ENCODE assay signal across 8 mouse cellular contexts in the genomic region with DNA sequence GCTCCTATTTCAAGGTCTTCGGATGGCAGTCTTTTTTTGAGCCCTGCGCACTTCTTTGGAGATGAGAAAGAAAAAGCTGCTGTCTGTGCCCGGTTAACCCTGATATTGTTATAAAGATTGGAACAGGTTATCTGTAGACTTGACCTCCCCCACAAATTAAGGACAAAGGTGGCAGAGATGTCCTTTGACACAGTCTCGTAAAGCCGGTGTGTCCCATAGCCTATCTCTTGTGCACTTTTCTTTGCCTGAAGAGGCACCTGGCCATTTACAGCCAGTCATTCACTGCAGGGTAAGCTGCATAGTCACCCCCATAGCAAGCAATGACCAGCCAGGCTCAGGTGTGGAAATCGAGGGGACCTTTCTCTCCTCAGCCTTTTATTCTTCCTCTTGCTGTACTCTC. TPM values are rescaled to one million over a fixed set of nuclear protein-coding genes. Genes with fewer than 3 reads are reported as not detected.
A peak's percentile ranks its signal among the peaks of the same experiment; 100 is the strongest.
DNase-seq lines count a peak whose midpoint lies in the region; ATAC-seq and TF ChIP-seq lines count a peak whose summit lies in the region.

No protein-coding gene starts in this region.

- H3K27ac ChIP-seq in spleen, adult 2 months (ENCODE audit: insufficient read depth, low read length): no peak overlapping the region
- no peak overlapping the region for H3K27ac ChIP-seq in forebrain, embryonic 16.5 days (ENCODE audit: low read length)
- H3K27ac ChIP-seq in limb, embryonic 15.5 days: no peak overlapping the region
- no peak overlapping the region for H3K27ac ChIP-seq in stomach, embryonic 15.5 days

- peak overlapping the region; percentile 63 for H3K9ac ChIP-seq in forebrain, embryonic 16.5 days (replicated peaks; ENCODE audit: low read depth, low read length)
- peak overlapping the region; percentile 62 for H3K9ac ChIP-seq in limb, embryonic 15.5 days
- no peak overlapping the region for H3K9ac ChIP-seq in stomach, embryonic 15.5 days

- TF ChIP-seq POLR2A in spleen, adult 2 months (IDR thresholded peaks at IDR 0.05; ENCODE audit: low read depth, low read length): no peak

- no peak for TF ChIP-seq CTCF in spleen, adult 2 months (IDR thresholded peaks at IDR 0.05; ENCODE audit: extremely low read depth, insufficient read depth, insufficient read length, insufficient replicate concordance)

- H3K9me3 ChIP-seq in forebrain, embryonic 16.5 days (ENCODE audit: control insufficient read depth, low read length): no peaks in the 10 kb centered on the region
- H3K9me3 ChIP-seq in limb, embryonic 15.5 days: no peaks in the 10 kb centered on the region
- H3K9me3 ChIP-seq in stomach, embryonic 15.5 days: no peaks in the 10 kb centered on the region

- peak overlapping the region; percentile 67 for H3K4me2 ChIP-seq in forebrain, embryonic 16.5 days (ENCODE audit: low read length)
- H3K4me2 ChIP-seq in limb, embryonic 15.5 days: peak overlapping the region; percentile 75
- H3K4me2 ChIP-seq in stomach, embryonic 15.5 days: peak overlapping the region; percentile 80

- peaks cover 3% of the 10 kb centered on the region; the same call in 1 of the 2 replicates for H3K4me1 ChIP-seq in spleen, adult 2 months (ENCODE audit: control insufficient read depth, insufficient read depth, insufficient read length)
- peaks cover 8% of the 10 kb centered on the region; the same call in 1 of the 2 replicates for H3K4me1 ChIP-seq in forebrain, embryonic 16.5 days (replicated peaks; ENCODE audit: control insufficient read depth, insufficient read depth, low read length)
- peaks cover 11% of the 10 kb centered on the region for H3K4me1 ChIP-seq in limb, embryonic 15.5 days
- 0 out of 2 replicates have a peak, but pooled peaks cover 4% of the 10 kb centered on the region for H3K4me1 ChIP-seq in stomach, embryonic 15.5 days

- H3K27me3 ChIP-seq in spleen, adult 2 months (ENCODE audit: control insufficient read depth, insufficient read depth, low read length): no peaks in the 10 kb centered on the region
- no peaks in the 10 kb centered on the region for H3K27me3 ChIP-seq in forebrain, embryonic 16.5 days (replicated peaks; ENCODE audit: control insufficient read depth, insufficient read depth, low read length)
- no peaks in the 10 kb centered on the region for H3K27me3 ChIP-seq in limb, embryonic 15.5 days
- no peaks in the 10 kb centered on the region for H3K27me3 ChIP-seq in stomach, embryonic 15.5 days (replicated peaks)

- no peak for DNase-seq in spleen, adult 2 months (ENCODE audit: low read depth in 1 of 2, low spot score in 2 of 2)
- no peak for DNase-seq in spleen, postnatal 10 days (ENCODE audit: low spot score in 2 of 2)
- no peak for DNase-seq in cerebellum, adult 9-10 months
- no peak for DNase-seq in ovary, postnatal 36 days (ENCODE audit: low spot score)
- no peak for DNase-seq in layer of hippocampus, postnatal 25 days (ENCODE audit: extremely low spot score in 1 of 2, low spot score in 1 of 2)

- no peak for ATAC-seq in forebrain, embryonic 16.5 days
- no peak for ATAC-seq in limb, embryonic 15.5 days (ENCODE audit: insufficient number of reproducible peaks, low FRiP score, low TSS enrichment, low read depth)
- no peak for ATAC-seq in stomach, embryonic 15.5 days (ENCODE audit: insufficient read depth, low FRiP score, low read depth)

- 37% methylated on average over 6 of the region's 6 CpGs for WGBS in spleen, adult 2 months
- WGBS in forebrain, embryonic 16.5 days: 41% methylated on average over 6 of the region's 6 CpGs
- WGBS in limb, embryonic 15.5 days: 43% methylated on average over 6 of the region's 6 CpGs
- 25% methylated on average over 6 of the region's 6 CpGs for WGBS in stomach, embryonic 15.5 days

- no peaks in the 10 kb centered on the region for H3K36me3 ChIP-seq in spleen, adult 2 months (ENCODE audit: control insufficient read depth, insufficient read depth, low read length)
- no peaks in the 10 kb centered on the region for H3K36me3 ChIP-seq in forebrain, embryonic 16.5 days (ENCODE audit: control insufficient read depth, insufficient read depth)
- no peaks in the 10 kb centered on the region for H3K36me3 ChIP-seq in limb, embryonic 15.5 days
- no peaks in the 10 kb centered on the region for H3K36me3 ChIP-seq in stomach, embryonic 15.5 days

- H3K4me3 ChIP-seq in spleen, adult 2 months (ENCODE audit: extremely low read depth, insufficient read depth, insufficient read length): peak overlapping the region; percentile 78; the same call in 1 of the 2 replicates
- peak overlapping the region; percentile 71 for H3K4me3 ChIP-seq in forebrain, embryonic 16.5 days (replicated peaks; ENCODE audit: low read length)
- peak overlapping the region; percentile 65 for H3K4me3 ChIP-seq in limb, embryonic 15.5 days
- H3K4me3 ChIP-seq in stomach, embryonic 15.5 days (replicated peaks): peak overlapping the region; percentile 69

RNA-seq across cellular contexts. Expression of a gene that starts 0.8 kb away (rescaled TPM):
- polyA plus RNA-seq in spleen, adult 2 months (2012; rRNA removed): 8.4 and 10.7 TPM in 2 replicates
- 46.3 and 47.8 TPM in 2 replicates for polyA plus RNA-seq in forebrain, embryonic 16.5 days (2015; fragmentation: Nextera tagmentation; extraction: Ambion mirVana)
- 37.1 and 38.3 TPM in 2 replicates for polyA plus RNA-seq in limb, embryonic 15.5 days (2015; fragmentation: Nextera tagmentation; extraction: Ambion mirVana)
- 40.5 and 51.1 TPM in 2 replicates for polyA plus RNA-seq in stomach, embryonic 15.5 days (2015; fragmentation: Nextera tagmentation; extraction: Ambion mirVana)
- total RNA-seq in layer of hippocampus, postnatal 25 days (2021): 10 to 100 TPM; 18.2 to 18.4 TPM

RNA-seq across cellular contexts. Expression of a gene that starts 13.5 kb away (rescaled TPM):
- 28.4 and 28.8 TPM in 2 replicates for polyA plus RNA-seq in spleen, adult 2 months (2012; rRNA removed)
- polyA plus RNA-seq in forebrain, embryonic 16.5 days (2015; fragmentation: Nextera tagmentation; extraction: Ambion mirVana): 59.9 and 61.8 TPM in 2 replicates
- polyA plus RNA-seq in limb, embryonic 15.5 days (2015; fragmentation: Nextera tagmentation; extraction: Ambion mirVana): 43.8 and 44.4 TPM in 2 replicates
- polyA plus RNA-seq in stomach, embryonic 15.5 days (2015; fragmentation: Nextera tagmentation; extraction: Ambion mirVana): 42.0 and 43.5 TPM in 2 replicates
- total RNA-seq in layer of hippocampus, postnatal 25 days (2021): 10 to 100 TPM; 49.3 to 53.9 TPM

RNA-seq across cellular contexts. Expression of a gene that starts 26.5 kb away (rescaled TPM):
- polyA plus RNA-seq in spleen, adult 2 months (2012; rRNA removed): 3.9 and 4.8 TPM in 2 replicates
- polyA plus RNA-seq in forebrain, embryonic 16.5 days (2015; fragmentation: Nextera tagmentation; extraction: Ambion mirVana): 37.6 and 41.3 TPM in 2 replicates
- polyA plus RNA-seq in limb, embryonic 15.5 days (2015; fragmentation: Nextera tagmentation; extraction: Ambion mirVana): 24.2 and 28.2 TPM in 2 replicates
- polyA plus RNA-seq in stomach, embryonic 15.5 days (2015; fragmentation: Nextera tagmentation; extraction: Ambion mirVana): 32.9 and 39.3 TPM in 2 replicates
- total RNA-seq in layer of hippocampus, postnatal 25 days (2021): 10 to 100 TPM; 38.7 to 38.8 TPM
